Mouse (Mus musculus): ENCODE data around the gene Clip4.

GRCm38 (mm10) chr17:71752831-71753230, 15.4 kb upstream of the Clip4 start, which contains the start of gene Pcare:
- TF ChIP-seq CTCF (IDR thresholded peaks at IDR 0.05; ENCODE audit: insufficient read depth, low read length) (no peak), POLR2A (IDR thresholded peaks at IDR 0.05; ENCODE audit: borderline replicate concordance, extremely low read depth, low read depth, low read length) (no peak)

All from lung, adult 2 months (tissue).